Mouse (Mus musculus): Measurements from ENCODE around the gene Prap1.

Prap1 gene

DNA sequence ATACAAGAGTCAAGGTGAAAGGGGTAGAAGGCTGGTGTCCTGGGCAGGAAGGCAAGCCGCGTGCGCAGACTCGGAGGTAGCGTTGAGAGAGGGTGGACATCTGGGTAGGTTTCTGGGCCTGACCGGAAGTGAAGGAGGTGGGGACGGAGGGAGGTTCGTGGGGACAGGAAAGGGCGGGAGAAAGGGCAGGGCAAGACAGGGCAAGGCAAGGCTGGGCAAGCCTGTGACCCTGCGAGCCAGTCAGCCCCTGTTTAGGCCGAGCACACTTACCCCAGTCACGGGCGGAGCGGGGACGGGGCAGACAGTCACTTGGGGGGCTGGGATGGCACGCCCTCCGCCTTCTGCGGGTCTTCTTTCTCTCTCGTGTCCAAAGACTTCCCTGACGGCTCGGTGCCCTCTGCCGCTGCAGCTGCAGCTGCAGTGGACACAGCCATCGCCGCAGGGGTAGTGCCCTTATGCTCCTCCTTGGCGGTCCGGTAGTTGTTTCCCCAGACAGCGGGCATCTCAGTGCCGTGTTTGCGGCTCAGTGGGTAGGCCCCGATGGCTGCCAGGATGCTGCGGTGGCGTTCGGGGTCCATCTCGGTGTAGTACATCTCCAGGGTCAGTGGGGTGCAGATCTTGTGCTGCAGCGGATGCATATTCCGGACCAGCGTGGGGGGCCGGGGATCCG is 23.0 kb upstream of the Prap1 start:
- H3K36me3 ChIP-seq (ENCODE audit: control insufficient read depth, insufficient read depth, low read length, poor library complexity, severe bottlenecking) = no peaks in the 10 kb centered on the region
- no peaks in the 10 kb centered on the region; the same call in 1 of the 2 replicates for H3K27me3 ChIP-seq (ENCODE audit: control insufficient read depth, insufficient read depth, low read length, poor library complexity, severe bottlenecking)
- no peak for DNase-seq (ENCODE audit: low read depth, low spot score)

DNA sequence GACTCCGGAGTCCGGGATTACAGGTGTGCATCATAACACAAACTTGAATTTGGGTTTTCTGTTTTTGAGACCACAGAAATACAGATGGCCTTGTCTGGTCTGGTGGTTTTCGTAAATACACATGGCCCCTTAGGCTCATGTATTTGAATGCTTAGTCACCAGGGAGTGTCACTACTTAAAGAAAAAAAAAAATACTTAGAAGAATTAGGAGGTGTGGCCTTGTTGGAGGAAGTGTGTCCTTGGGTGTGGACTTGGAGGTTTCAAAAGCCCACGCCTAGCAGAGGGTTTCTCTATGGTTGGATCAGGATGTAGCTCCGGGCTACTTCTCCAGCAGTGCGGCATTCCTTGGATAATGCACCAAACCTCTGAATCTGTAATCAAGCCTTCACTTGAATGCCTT is 15.5 kb upstream of the Prap1 start:
- Histone ChIP-seq H3K27me3 (ENCODE audit: control insufficient read depth, insufficient read depth, low read length, poor library complexity, severe bottlenecking) (no peaks in the 10 kb centered on the region), H3K36me3 (ENCODE audit: control insufficient read depth, insufficient read depth, low read length, poor library complexity, severe bottlenecking) (no peaks in the 10 kb centered on the region)
- DNase-seq (ENCODE audit: low read depth, low spot score) = no peak

DNA sequence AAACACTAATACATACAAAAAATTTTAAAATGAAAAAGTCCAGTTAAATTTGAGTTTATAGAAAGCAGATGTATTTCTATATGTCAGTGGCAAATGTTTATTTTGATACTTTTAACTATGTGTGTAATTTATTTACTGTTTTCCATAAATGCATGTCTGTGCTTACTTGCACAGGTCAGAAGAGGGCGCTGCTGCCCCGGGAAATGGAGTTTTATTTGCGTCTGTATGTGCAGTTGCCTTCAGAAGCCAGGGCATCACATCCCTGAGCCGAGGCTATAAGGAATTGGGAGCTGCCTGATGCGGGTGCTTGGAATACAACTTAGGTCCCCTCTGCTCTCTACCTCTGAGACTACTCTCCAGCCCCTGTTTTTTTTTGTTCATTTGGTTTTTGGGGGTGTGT is 14.5 kb upstream of the Prap1 start:
- no peaks in the 10 kb centered on the region for H3K27me3 ChIP-seq (ENCODE audit: control insufficient read depth, insufficient read depth, low read length, poor library complexity, severe bottlenecking)
- no peaks in the 10 kb centered on the region for H3K36me3 ChIP-seq (ENCODE audit: control insufficient read depth, insufficient read depth, low read length, poor library complexity, severe bottlenecking)
- peak; percentile 78 for DNase-seq (ENCODE audit: low read depth, low spot score)

DNA sequence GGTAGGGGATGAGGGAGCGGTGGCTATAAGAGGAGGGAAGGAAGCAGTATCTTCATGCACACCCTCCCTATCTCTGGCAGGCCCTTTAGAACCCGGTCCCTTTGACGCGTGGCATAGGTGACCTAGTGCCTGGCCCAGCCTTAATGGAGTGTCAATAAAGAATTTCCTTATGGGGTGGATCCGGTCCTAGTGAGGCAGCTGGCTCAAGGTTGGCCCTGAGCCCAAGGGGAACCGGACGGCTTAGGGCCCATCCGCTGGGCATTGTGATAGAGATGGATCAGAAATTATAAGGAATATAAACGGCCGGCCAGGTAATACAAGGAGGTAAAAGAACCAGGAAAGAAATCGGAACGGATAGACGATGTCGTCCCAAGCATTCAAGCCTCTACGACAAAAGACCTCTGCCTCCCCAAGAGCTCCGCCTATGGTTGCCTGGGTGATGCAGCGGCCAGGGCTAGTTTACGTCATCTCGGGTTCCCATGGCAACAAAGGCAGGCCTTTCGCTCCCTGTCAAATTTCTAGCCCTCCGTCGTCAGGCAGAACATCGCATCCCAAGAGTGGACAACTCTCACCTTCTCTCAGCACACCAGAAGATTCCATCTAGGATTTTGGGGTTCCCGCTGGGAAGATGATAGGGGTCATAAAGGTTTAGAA is 12.6 kb upstream of the Prap1 start:
- Histone ChIP-seq H3K27me3 (ENCODE audit: control insufficient read depth, insufficient read depth, low read length, poor library complexity, severe bottlenecking) (no peaks in the 10 kb centered on the region), H3K36me3 (ENCODE audit: control insufficient read depth, insufficient read depth, low read length, poor library complexity, severe bottlenecking) (no peaks in the 10 kb centered on the region)
- peak; percentile 46 for DNase-seq (ENCODE audit: low read depth, low spot score)

DNA sequence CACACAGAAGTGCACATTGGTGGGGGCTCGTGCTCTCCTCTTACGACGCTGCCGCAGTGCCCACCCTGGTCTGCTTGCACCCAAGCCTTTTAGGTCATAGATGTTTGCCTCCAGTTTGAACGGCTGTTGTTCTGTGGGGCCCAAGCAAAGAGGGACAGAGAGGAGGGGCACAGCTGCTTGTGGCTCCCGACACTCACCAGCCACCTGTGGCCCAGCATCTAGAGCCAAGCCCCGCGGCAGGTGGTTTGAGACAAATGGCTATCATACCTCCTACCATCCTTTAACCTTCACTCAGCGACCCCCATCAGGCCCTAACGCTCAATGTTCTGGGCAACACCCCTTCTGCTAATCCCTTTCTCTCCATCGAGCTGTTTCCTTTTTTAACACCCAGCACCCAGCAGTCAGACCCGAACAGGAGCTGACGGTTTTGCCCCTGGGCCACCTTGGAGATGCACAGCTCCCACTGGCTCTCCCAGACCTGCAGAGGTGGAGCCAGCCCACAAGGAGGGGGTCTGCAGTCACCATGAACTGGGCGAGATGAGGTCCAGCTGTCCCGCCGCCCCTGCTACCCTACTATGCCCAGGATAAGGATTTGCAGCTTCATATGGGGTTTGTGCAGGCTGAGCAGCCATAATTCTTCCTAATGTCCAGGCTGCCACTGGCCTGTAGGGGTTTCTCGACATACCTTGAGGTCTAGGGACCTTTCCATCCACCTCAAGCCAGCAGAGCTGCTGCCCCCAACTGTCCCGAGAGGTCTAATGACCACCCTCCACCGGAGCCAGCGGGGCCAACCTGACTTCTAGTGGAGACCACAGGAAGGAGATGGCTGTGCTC is 11.6 kb upstream of the Prap1 start:
- no peak for DNase-seq (ENCODE audit: low read depth, low spot score)

DNA sequence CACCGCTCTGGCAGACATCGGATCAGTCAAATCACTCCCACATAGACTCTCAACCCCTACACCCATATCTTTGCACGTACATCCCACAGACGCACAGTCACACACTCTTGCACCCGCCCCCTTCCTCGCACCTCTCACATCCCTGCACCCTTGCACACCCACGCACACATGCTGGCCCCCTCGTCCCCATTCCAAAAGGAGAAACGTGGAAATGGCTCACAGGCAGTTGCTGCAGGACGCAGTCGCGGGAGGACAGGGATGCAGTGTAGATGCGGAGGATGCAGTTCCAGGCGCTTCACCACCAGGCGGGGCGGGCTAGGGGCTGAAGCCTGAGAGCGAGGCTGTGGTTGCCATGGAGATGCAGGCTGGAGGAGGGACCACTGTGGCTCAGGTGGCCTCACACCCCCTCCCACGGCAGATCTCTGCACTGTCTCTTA is 10.9 kb upstream of the Prap1 start, which contains the start of gene Caly:
Gene Caly, minus strand, starts transcription at position 307 of the 437 bp plus-strand sequence.
- peak; percentile 20 for DNase-seq (ENCODE audit: low read depth, low spot score)
- Histone ChIP-seq H3K36me3 (ENCODE audit: control insufficient read depth, insufficient read depth, low read length, poor library complexity, severe bottlenecking) (no peaks in the 10 kb centered on the region), H3K27me3 (ENCODE audit: control insufficient read depth, insufficient read depth, low read length, poor library complexity, severe bottlenecking) (no peaks in the 10 kb centered on the region)

More for the DNA sequence above, 11.6 kb upstream of the Prap1 start:
- no peaks in the 10 kb centered on the region for H3K36me3 ChIP-seq (ENCODE audit: control insufficient read depth, insufficient read depth, low read length, poor library complexity, severe bottlenecking)
- H3K27me3 ChIP-seq (ENCODE audit: control insufficient read depth, insufficient read depth, low read length, poor library complexity, severe bottlenecking) = no peaks in the 10 kb centered on the region

DNA sequence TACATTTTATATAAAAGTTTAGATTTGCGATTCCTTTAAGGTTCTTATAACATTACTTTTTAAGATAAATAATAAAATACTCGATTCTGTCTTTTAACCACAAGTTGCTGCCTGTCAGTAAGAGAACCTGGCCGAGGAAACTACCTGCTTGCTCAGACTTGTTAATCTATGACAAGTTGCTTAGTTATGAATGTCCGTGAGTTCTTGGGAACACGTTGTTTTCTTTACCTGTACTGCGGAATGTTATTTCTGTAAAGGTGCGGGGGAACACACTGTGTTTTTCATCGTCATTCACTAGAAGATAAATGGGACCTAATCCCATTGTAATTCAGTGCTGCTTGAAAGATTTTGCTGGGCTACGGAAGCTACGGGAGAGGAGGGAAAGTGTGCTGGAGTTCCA is 2.6 kb upstream of the Prap1 start:
- Histone ChIP-seq H3K27me3 (ENCODE audit: control insufficient read depth, insufficient read depth, low read length, poor library complexity, severe bottlenecking) (no peaks in the 10 kb centered on the region), H3K36me3 (ENCODE audit: control insufficient read depth, insufficient read depth, low read length, poor library complexity, severe bottlenecking) (no peaks in the 10 kb centered on the region)
- DNase-seq (ENCODE audit: low read depth, low spot score) = no peak

DNA sequence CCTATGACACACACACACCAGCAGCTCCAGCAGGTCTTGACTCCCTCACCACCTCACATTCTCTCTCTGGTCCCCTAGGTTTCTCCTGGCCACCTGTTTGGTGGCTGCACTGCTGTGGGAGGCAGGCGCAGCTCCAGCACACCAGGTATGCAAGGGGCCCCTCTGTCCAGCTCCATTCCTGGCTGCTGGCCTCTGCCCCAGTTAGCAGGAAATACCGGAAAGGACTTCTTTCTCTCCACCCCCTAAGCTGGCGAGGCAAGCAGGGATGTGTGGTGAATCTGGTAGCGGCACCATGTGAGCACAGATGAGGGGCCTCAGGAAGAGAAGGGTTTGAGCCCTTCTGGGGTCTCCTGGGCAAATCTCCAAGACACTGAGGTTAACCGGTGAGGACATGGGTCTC is 1.8 kb downstream of the Prap1 start:
- DNase-seq (ENCODE audit: low read depth, low spot score) = no peak
- no peaks in the 10 kb centered on the region for H3K27me3 ChIP-seq (ENCODE audit: control insufficient read depth, insufficient read depth, low read length, poor library complexity, severe bottlenecking)
- no peaks in the 10 kb centered on the region for H3K36me3 ChIP-seq (ENCODE audit: control insufficient read depth, insufficient read depth, low read length, poor library complexity, severe bottlenecking)

DNA sequence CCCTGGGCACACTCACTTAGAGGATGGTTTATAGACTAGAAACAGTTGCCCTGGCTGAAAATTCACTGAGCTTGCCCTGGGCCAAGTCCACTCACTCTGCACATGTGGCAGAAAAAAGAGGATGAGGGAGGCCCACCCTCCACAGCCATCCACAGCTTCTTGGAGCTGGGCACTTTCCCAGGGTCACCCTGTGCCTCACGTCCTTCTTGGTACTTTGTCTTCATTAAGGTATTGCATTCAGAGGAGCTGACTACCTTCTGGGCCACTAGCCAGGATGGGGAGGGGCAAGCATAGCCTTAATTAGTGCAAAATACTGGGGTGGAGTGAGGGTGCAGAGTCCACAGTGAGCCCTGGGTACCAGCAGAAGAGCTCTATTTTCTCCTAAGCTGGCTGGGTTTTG is 2.4 kb downstream of the Prap1 start:
- H3K27me3 ChIP-seq (ENCODE audit: control insufficient read depth, insufficient read depth, low read length, poor library complexity, severe bottlenecking) = no peaks in the 10 kb centered on the region
- DNase-seq (ENCODE audit: low read depth, low spot score) = no peak

DNA sequence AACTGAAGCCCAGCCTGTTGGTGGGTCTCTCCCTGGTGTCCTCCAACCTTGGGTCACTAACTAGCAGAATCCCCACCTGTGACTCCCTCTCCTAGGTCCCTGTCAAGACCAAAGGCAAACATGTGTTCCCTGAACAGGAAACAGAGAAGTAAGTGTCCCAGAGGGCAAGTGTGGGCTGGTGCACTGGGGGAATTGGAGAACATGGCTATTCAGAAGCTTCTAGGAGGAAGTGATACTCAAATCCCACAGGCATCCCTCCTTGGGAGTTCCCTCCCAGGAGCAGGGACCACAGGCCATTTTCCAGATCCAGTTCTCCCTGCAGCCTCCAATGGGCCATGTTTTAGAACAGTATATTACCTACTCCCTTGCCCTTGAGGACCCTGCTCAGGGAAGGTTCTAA is 2.9 kb downstream of the Prap1 start:
- Histone ChIP-seq H3K27me3 (ENCODE audit: control insufficient read depth, insufficient read depth, low read length, poor library complexity, severe bottlenecking) (no peaks in the 10 kb centered on the region), H3K36me3 (ENCODE audit: control insufficient read depth, insufficient read depth, low read length, poor library complexity, severe bottlenecking) (no peaks in the 10 kb centered on the region)
- DNase-seq (ENCODE audit: low read depth, low spot score) = no peak

More for the DNA sequence above, 2.4 kb downstream of the Prap1 start:
- H3K36me3 ChIP-seq (ENCODE audit: control insufficient read depth, insufficient read depth, low read length, poor library complexity, severe bottlenecking) = no peaks in the 10 kb centered on the region

DNA sequence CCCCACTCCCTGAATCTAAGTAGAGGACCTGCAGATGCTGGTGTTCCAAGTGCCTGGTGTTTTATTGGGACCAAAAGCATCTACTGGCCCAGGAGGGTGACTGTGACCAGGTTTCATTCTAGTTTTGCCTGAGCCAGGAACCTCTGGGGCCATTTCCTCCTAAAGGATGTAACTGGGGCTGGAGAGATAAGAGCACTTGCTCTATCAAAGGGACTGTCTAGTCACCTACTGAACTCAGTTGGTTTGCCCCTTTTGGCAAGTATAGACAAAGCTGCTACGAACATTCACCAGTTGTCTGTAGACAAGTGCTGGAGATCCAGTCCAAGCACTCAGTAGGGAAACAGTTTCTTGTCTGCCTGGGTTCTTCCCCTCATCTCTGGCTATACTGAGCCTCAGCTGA is 5.3 kb downstream of the Prap1 start:
- no peak for DNase-seq (ENCODE audit: low read depth, low spot score)
- no peaks in the 10 kb centered on the region for H3K36me3 ChIP-seq (ENCODE audit: control insufficient read depth, insufficient read depth, low read length, poor library complexity, severe bottlenecking)
- H3K27me3 ChIP-seq (ENCODE audit: control insufficient read depth, insufficient read depth, low read length, poor library complexity, severe bottlenecking) = no peaks in the 10 kb centered on the region

DNA sequence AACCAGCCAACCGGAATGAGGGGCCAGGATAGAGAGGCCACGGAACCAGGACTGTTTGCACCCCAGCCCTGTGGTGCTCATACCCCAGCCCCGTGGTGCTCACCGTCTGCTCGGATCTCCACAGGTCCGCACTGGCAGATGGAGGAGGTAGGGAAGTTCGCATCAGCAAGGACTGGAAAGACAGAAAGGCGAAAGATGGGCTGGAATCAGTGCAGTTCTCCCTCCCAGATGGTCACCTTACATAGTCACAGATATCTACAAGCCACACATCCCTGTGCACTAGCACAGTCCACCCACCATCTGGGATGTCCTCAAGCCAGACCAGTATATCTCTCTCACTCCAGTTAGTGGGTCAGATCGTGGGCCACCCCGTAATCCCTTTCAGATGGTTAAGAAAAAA is 8.3 kb downstream of the Prap1 start:
- no peak for DNase-seq (ENCODE audit: low read depth, low spot score)
- no peaks in the 10 kb centered on the region for H3K27me3 ChIP-seq (ENCODE audit: control insufficient read depth, insufficient read depth, low read length, poor library complexity, severe bottlenecking)
- H3K36me3 ChIP-seq (ENCODE audit: control insufficient read depth, insufficient read depth, low read length, poor library complexity, severe bottlenecking) = peaks cover 3% of the 10 kb centered on the region; the same call in 1 of the 2 replicates

DNA sequence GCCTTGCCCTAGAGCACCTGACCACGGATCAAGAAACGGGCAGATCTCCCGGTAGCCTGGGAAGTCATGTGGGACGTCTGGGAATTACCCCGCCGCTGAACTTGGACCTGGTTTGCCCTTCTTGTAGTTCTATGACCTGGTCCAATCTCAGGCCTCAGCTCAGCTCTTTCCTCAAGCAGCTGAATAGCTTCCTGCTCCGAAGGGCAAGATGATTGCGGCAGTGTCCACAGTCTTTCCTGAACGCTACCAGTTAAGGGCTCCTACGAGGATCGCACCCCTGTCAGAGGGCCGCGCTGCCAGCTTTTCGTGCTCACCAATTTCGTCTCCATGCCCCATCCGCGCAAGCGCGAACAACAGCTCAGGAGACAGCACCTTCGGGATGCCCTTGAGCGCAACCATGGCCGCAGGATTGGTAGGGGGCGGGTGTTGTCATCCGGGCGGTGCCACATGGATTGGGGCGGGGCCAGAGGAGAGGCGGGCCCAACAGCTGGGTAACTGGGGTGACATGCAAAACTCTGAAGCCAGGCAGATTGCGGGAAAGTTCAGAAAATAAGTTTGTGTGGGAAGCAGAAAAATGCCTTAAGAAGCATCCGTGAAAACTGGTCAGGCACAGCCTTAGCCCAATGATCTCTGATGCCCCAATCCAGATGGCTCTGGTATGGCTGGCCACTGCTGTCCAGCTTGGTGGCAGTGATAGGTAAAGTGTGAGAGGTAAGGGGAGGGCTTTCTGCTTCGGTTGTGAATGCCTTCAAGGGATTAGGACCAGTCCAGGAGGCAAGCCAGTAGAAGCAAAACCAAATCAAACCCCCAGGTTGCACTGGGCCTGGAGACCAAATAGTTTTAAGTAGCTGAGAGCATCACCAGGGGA is 9.0 kb downstream of the Prap1 start, which contains the start of gene Fuom:
Gene Fuom, minus strand, starts transcription at position 449 of the 868 bp plus-strand sequence.
- Histone ChIP-seq H3K27me3 (ENCODE audit: control insufficient read depth, insufficient read depth, low read length, poor library complexity, severe bottlenecking) (no peaks in the 10 kb centered on the region), H3K36me3 (ENCODE audit: control insufficient read depth, insufficient read depth, low read length, poor library complexity, severe bottlenecking) (peaks cover 3% of the 10 kb centered on the region; the same call in 1 of the 2 replicates)
- DNase-seq (ENCODE audit: low read depth, low spot score) = peak; percentile 57

DNA sequence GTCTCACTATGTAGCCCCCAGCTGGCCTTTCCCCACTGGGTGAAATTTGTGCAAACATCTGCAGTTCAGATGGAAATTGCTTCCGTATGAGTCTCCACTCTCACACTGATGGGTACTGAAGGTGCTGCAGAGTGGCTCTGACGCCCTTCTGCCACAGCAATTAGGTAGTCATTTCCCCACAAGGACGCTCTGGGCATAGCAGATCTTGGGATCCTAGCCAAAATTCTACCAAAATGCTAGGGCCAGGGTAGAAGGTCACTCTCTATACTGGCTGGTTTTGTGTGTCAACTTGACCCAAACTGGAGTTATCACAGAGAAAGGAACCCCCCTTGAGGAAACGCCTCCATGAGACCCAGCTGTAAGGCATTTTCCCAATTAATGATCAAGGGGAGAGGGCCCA is 10.8 kb downstream of the Prap1 start:
- no peak for DNase-seq (ENCODE audit: low read depth, low spot score)

More for the DNA sequence above, 10.8 kb downstream of the Prap1 start:
- Histone ChIP-seq H3K27me3 (ENCODE audit: control insufficient read depth, insufficient read depth, low read length, poor library complexity, severe bottlenecking) (no peaks in the 10 kb centered on the region), H3K36me3 (ENCODE audit: control insufficient read depth, insufficient read depth, low read length, poor library complexity, severe bottlenecking) (peaks cover 5% of the 10 kb centered on the region; the same call in 1 of the 2 replicates)

Data from splenic B cell, adult 2 months (primary cell).